Mouse (Mus musculus) stomach, postnatal 0 days (tissue): Measurements from ENCODE around the gene Fam151a. TPM values are rescaled to one million over a fixed set of nuclear protein-coding genes. Genes with fewer than 3 reads are reported as not detected.
"Not testable (repeated sequence)": the region's sequence is repeated elsewhere in the genome, so short reads cannot be mapped to it uniquely, and the experiment has no call there.

ENCODE experiments used
- ATAC-seq: fragments of 200-750 bp; cut with Nextera tagmentation; 2 replicates; pipeline ENCODE4 v1.8.0; 2017; ENCODE audit not compliant: low FRiP score, low TSS enrichment
- DNase-seq: peaks from one replicate; pipeline ENCODE4 v3.0.0-alpha.2; 2016; ENCODE audit warnings: low spot score
- H3K27ac ChIP-seq: fragments of 300-500 bp; sonication (generic); replicated peaks from 2 replicates; pipeline ENCODE4 v1.5.1; 2014; ENCODE audit warnings: mild to moderate bottlenecking, control low read depth
- H3K27me3 ChIP-seq: fragments of 300-500 bp; sonication (generic); 2 replicates; pipeline ENCODE4 v1.6.1; 2014; ENCODE audit warnings: low read length; ENCODE audit not compliant: control insufficient read depth, insufficient read depth
- H3K36me3 ChIP-seq: fragments of 300-500 bp; sonication (generic); 2 replicates; pipeline ENCODE4 v1.6.1; 2014; ENCODE audit warnings: low read length, mixed read lengths; ENCODE audit not compliant: control insufficient read depth, insufficient read depth
- H3K4me1 ChIP-seq: fragments of 300-500 bp; sonication (generic); replicated peaks from 2 replicates; pipeline ENCODE4 v1.6.1; 2014; ENCODE audit warnings: antibody characterized with exemption; ENCODE audit not compliant: control insufficient read depth, insufficient read depth
- H3K4me2 ChIP-seq: fragments of 300-500 bp; sonication (generic); replicated peaks from 2 replicates; pipeline ENCODE4 v1.6.1; 2014; ENCODE audit warnings: low read depth, mild to moderate bottlenecking, control low read depth, moderate library complexity
- H3K4me3 ChIP-seq: fragments of 300-500 bp; sonication (generic); 2 replicates; pipeline ENCODE4 v1.5.1; 2014; ENCODE audit warnings: low read depth, low read length, control low read depth
- H3K9ac ChIP-seq: fragments of 300-500 bp; sonication (generic); 2 replicates; pipeline ENCODE4 v1.6.1; 2014; ENCODE audit warnings: mild to moderate bottlenecking, low read length, control low read depth, mixed read lengths
- H3K9me3 ChIP-seq: fragments of 300-500 bp; sonication (generic); 2 replicates; pipeline ENCODE4 v1.6.1; 2016; ENCODE audit warnings: low read length; ENCODE audit not compliant: control insufficient read depth
- CTCF ChIP-seq: IDR thresholded peaks from 2 replicates; pipeline ENCODE4 v1.5.1; 2016; ENCODE audit warnings: antibody characterized with exemption, low read depth, mild to moderate bottlenecking, moderate library complexity
- EP300 ChIP-seq: optimal IDR thresholded peaks from 2 replicates; pipeline ENCODE3; 2016; ENCODE audit warnings: antibody characterized with exemption
- WGBS: fragments of 180-500 bp; shearing (Covaris S2); extraction: QIAGEN DNeasy Blood & Tissue Kit; methylation state at CpG from one replicate; pipeline ENCODE4 v1.1.7; 2014; 5-methylcytosine and 5-hydroxymethylcytosine counted together
- polyA plus RNA-seq: library from polyadenylated mRNA; unstranded; fragments of >200 nt; fragmentation: Nextera tagmentation; extraction: Ambion mirVana; gene quantifications from 2 replicates; pipeline ENCODE4 v1.2.1, GENCODE M21; 2015

The Fam151a gene
- polyA plus RNA-seq, 1 experiment from 2014 or later, result 0.41 TPM

GRCm38 (mm10) chr4:106730814-106731213 lies 2.9 kb upstream of the Fam151a start, which contains the start of gene Mroh7:
Gene Mroh7, minus strand, starts transcription at chr4:106730925.
- Histone ChIP-seq H3K9ac (no peak within 1 kb of the TSS), H3K27ac (no peak within 1 kb of the TSS), H3K9me3 (no peaks in the 10 kb centered on the region), H3K4me2 (no peak within 1 kb of the TSS), H3K36me3 (no peaks in the 10 kb centered on the region), H3K4me3 (no peak within 1 kb of the TSS), H3K27me3 (no peaks in the 10 kb centered on the region), H3K4me1 (no peaks in the 10 kb centered on the region)
- DNase-seq (no peak), ATAC-seq (no peak)
- TF ChIP-seq CTCF (0 out of 2 replicates have a peak, but pooled peaks have one; percentile 3), EP300 (no peak)
- 57% methylated on average over 7 of the region's 7 CpGs for WGBS

- H3K4me1 ChIP-seq, H3K9me3 ChIP-seq, H3K36me3 ChIP-seq, H3K9ac ChIP-seq, DNase-seq, H3K27ac ChIP-seq, ATAC-seq, H3K27me3 ChIP-seq, H3K4me3 ChIP-seq, H3K4me2 ChIP-seq: not testable (repeated sequence)
- 85% methylated on average over 1 of the region's 1 CpGs for WGBS
Measured at GRCm38 (mm10) chr4:106736884-106737283, 3.2 kb downstream of the Fam151a start.

- ATAC-seq, result no peak
- 46% methylated on average over 3 of the region's 3 CpGs for WGBS
- Histone ChIP-seq H3K27me3 (no peaks in the 10 kb centered on the region), H3K27ac (no peak overlapping the region), H3K4me3 (no peak overlapping the region), H3K4me1 (no peaks in the 10 kb centered on the region), H3K36me3 (no peaks in the 10 kb centered on the region), H3K9me3 (no peaks in the 10 kb centered on the region), H3K9ac (no peak overlapping the region), H3K4me2 (no peak overlapping the region)
- TF ChIP-seq EP300 (no peak), CTCF (no peak)
- DNase-seq, result no peak
Measured at GRCm38 (mm10) chr4:106737904-106738303, 4.2 kb downstream of the Fam151a start.

- Histone ChIP-seq H3K36me3 (no peaks in the 10 kb centered on the region), H3K9ac (no peak overlapping the region), H3K4me2 (no peak overlapping the region), H3K27me3 (no peaks in the 10 kb centered on the region), H3K4me3 (no peak overlapping the region), H3K27ac (no peak overlapping the region), H3K4me1 (no peaks in the 10 kb centered on the region), H3K9me3 (no peaks in the 10 kb centered on the region)
- DNase-seq (no peak), ATAC-seq (no peak)
- WGBS, result 79% methylated on average over 7 of the region's 7 CpGs
- TF ChIP-seq EP300 (no peak), CTCF (no peak)
Measured at GRCm38 (mm10) chr4:106745862-106746261, 12.2 kb downstream of the Fam151a start.

- H3K4me1 ChIP-seq, result no peaks in the 10 kb centered on the region
- H3K27ac ChIP-seq, result no peak overlapping the region
- H3K9me3 ChIP-seq, result no peaks in the 10 kb centered on the region
- H3K9ac ChIP-seq, result no peak overlapping the region
- no peaks in the 10 kb centered on the region for H3K27me3 ChIP-seq
- no peak overlapping the region for H3K4me3 ChIP-seq
- WGBS, result 88% methylated on average over 1 of the region's 1 CpGs
- no peak for ATAC-seq
- no peak overlapping the region for H3K4me2 ChIP-seq
- TF ChIP-seq CTCF (no peak), EP300 (no peak)
- H3K36me3 ChIP-seq, result peaks cover 2% of the 10 kb centered on the region; the same call in 1 of the 2 replicates
- DNase-seq, result no peak
Measured at GRCm38 (mm10) chr4:106747001-106747580, 13.4 kb downstream of the Fam151a start.

- TF ChIP-seq EP300 (no peak), CTCF (peak; percentile 93)
- Histone ChIP-seq H3K9me3 (no peaks in the 10 kb centered on the region), H3K4me2 (peak overlapping the region; percentile 14; the same call in 1 of the 2 replicates), H3K27ac (no peak overlapping the region; the same call in 1 of the 2 replicates), H3K9ac (no peak overlapping the region), H3K4me3 (no peak overlapping the region), H3K4me1 (no peaks in the 10 kb centered on the region), H3K36me3 (peaks cover 4% of the 10 kb centered on the region; the same call in 1 of the 2 replicates), H3K27me3 (no peaks in the 10 kb centered on the region)
- DNase-seq (peak; percentile 79), ATAC-seq (peak; percentile 88)
- WGBS, result 7% methylated on average over 7 of the region's 7 CpGs
Measured at GRCm38 (mm10) chr4:106749699-106750098, 16.0 kb downstream of the Fam151a start.
